8 mouse cellular contexts compared by ENCODE assay signal in the genomic region with DNA sequence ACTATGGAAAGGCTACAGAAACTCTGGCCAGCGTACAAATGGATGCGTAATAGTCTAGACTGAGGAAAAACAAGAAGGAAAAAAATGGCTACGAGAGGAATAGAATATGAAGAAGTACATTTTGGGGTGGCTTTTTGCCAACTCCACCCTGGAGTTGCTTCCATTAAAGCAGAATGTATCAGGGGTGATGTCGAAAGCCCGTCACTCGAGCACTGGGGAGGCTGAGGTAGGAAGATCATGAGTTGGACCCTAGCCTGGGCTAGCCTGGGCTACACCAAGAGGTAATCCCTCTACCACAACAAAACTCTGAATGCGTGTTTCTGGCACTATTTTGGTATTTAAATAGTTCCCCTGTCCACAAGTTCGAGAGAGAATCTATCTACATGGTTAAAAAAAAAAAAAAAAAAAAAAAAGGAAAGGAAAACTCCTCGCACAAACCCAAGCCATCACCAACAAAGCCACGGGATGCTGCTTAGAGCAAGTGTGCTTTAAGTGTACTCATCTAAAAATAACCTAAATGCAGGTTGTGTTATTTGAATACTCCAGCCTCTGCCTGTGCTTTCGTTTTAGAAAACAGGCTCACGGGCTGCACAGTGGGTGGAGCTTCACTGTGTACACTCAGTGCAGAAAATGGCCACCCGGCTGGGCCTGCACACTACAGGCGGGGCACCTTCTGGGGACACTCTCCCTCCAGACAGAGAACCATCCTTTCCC. TPM values are rescaled to one million over a fixed set of nuclear protein-coding genes. Genes with fewer than 3 reads are reported as not detected.
DNase-seq lines count a peak whose midpoint lies in the region; ATAC-seq and TF ChIP-seq lines count a peak whose summit lies in the region.

No protein-coding gene starts in this region.

- H3K9me3 ChIP-seq in midbrain, embryonic 12.5 days: no peaks in the 10 kb centered on the region
- H3K9me3 ChIP-seq in midbrain, embryonic 13.5 days: no peaks in the 10 kb centered on the region
- no peaks in the 10 kb centered on the region for H3K9me3 ChIP-seq in heart, embryonic 10.5 days
- no peaks in the 10 kb centered on the region for H3K9me3 ChIP-seq in liver, embryonic 14.5 days (ENCODE audit: control insufficient read depth, low read length)

- peak; percentile 73 for DNase-seq in adrenal gland, postnatal 10 days
- no peak for DNase-seq in heart, embryonic 10.5 days (ENCODE audit: low spot score)
- peak in 2 of 3 experiments; percentile 35 to 46 for DNase-seq in liver, embryonic 14.5 days (ENCODE audit: low read depth in 3 of 3, low spot score in 3 of 3)
- peak; percentile 33 to 47 for DNase-seq in spleen, adult 18-20 months
- no peak for DNase-seq in cerebellum, adult 18-20 months
- DNase-seq in layer of hippocampus, postnatal 14 days (ENCODE audit: low spot score in 2 of 2): no peak

- no peak overlapping the region for H3K4me2 ChIP-seq in midbrain, embryonic 12.5 days (replicated peaks)
- H3K4me2 ChIP-seq in midbrain, embryonic 13.5 days (replicated peaks): no peak overlapping the region; the same call in 1 of the 2 replicates
- peak overlapping the region; percentile 56 for H3K4me2 ChIP-seq in liver, embryonic 14.5 days (ENCODE audit: low read depth)

- 0 out of 2 replicates have a peak overlapping the region, but pooled peaks have one; percentile 16 for H3K27ac ChIP-seq in midbrain, embryonic 12.5 days (replicated peaks)
- H3K27ac ChIP-seq in midbrain, embryonic 13.5 days: no peak overlapping the region
- H3K27ac ChIP-seq in heart, embryonic 10.5 days: peak overlapping the region; percentile 84
- no peak overlapping the region for H3K27ac ChIP-seq in liver, embryonic 14.5 days

- H3K9ac ChIP-seq in midbrain, embryonic 12.5 days (replicated peaks): no peak overlapping the region; the same call in 1 of the 2 replicates
- H3K9ac ChIP-seq in midbrain, embryonic 13.5 days (replicated peaks): no peak overlapping the region
- peak overlapping the region; percentile 20; the same call in 1 of the 2 replicates for H3K9ac ChIP-seq in liver, embryonic 14.5 days (replicated peaks)

- H3K27me3 ChIP-seq in midbrain, embryonic 12.5 days: no peaks in the 10 kb centered on the region
- H3K27me3 ChIP-seq in midbrain, embryonic 13.5 days: no peaks in the 10 kb centered on the region
- no peaks in the 10 kb centered on the region for H3K27me3 ChIP-seq in heart, embryonic 10.5 days (ENCODE audit: insufficient read depth, poor library complexity, severe bottlenecking)
- no peaks in the 10 kb centered on the region for H3K27me3 ChIP-seq in liver, embryonic 14.5 days (ENCODE audit: control insufficient read depth, insufficient read depth, low read length)

- H3K4me3 ChIP-seq in midbrain, embryonic 12.5 days: no peak overlapping the region
- no peak overlapping the region for H3K4me3 ChIP-seq in midbrain, embryonic 13.5 days (replicated peaks)
- H3K4me3 ChIP-seq in heart, embryonic 10.5 days: peak overlapping the region; percentile 25; the same call in 1 of the 2 replicates
- H3K4me3 ChIP-seq in liver, embryonic 14.5 days (ENCODE audit: insufficient read depth in 1 of 2, low read depth in 2 of 2, low read length in 2 of 2): peak overlapping the region; percentile 37 to 38; a peak in 3 of 4 replicates

- ATAC-seq in midbrain, embryonic 12.5 days (ENCODE audit: low FRiP score, low read depth): 0 out of 2 replicates have a peak, but pooled peaks have one; percentile 54
- no peak for ATAC-seq in midbrain, embryonic 13.5 days
- peak; percentile 79 for ATAC-seq in liver, embryonic 14.5 days (ENCODE audit: insufficient read depth)

- no peak for TF ChIP-seq EP300 in liver, embryonic 14.5 days (IDR thresholded peaks at IDR 0.05; ENCODE audit: low read depth)

- TF ChIP-seq CTCF in liver, embryonic 14.5 days (IDR thresholded peaks at IDR 0.05; ENCODE audit: low read depth): no peak

- peaks cover 8% of the 10 kb centered on the region; the same call in 1 of the 2 replicates for H3K4me1 ChIP-seq in midbrain, embryonic 12.5 days
- peaks cover 21% of the 10 kb centered on the region for H3K4me1 ChIP-seq in midbrain, embryonic 13.5 days (replicated peaks)
- peaks cover 54% of the 10 kb centered on the region for H3K4me1 ChIP-seq in heart, embryonic 10.5 days
- peaks cover 0 to 8% of the 10 kb centered on the region in 2 experiments; a peak in 2 of 4 replicates for H3K4me1 ChIP-seq in liver, embryonic 14.5 days (replicated peaks; ENCODE audit: control insufficient read depth in 2 of 2, insufficient read depth in 2 of 2, low read length in 1 of 2)

- H3K36me3 ChIP-seq in midbrain, embryonic 12.5 days: no peaks in the 10 kb centered on the region
- H3K36me3 ChIP-seq in midbrain, embryonic 13.5 days: 0 out of 2 replicates have a peak, but pooled peaks cover 2% of the 10 kb centered on the region
- peaks cover 26% of the 10 kb centered on the region for H3K36me3 ChIP-seq in heart, embryonic 10.5 days
- no peaks in the 10 kb centered on the region for H3K36me3 ChIP-seq in liver, embryonic 14.5 days (replicated peaks; ENCODE audit: control insufficient read depth, insufficient read depth, low read depth)

- 84% methylated on average over 14 of the region's 14 CpGs for WGBS in midbrain, embryonic 12.5 days
- WGBS in midbrain, embryonic 13.5 days: 84% methylated on average over 14 of the region's 14 CpGs
- WGBS in heart, embryonic 10.5 days: 76% methylated on average over 14 of the region's 14 CpGs
- 58% methylated on average over 14 of the region's 14 CpGs for WGBS in liver, embryonic 14.5 days (ENCODE audit: insufficient replicate concordance)

RNA-seq across cellular contexts. Expression of a gene that starts 39.7 kb away (rescaled TPM):
- 17.7 and 19.4 TPM in 2 replicates for polyA plus RNA-seq in midbrain, embryonic 12.5 days (2016; fragmentation: Nextera tagmentation; extraction: Ambion mirVana)
- polyA plus RNA-seq in midbrain, embryonic 13.5 days (2015; fragmentation: Nextera tagmentation; extraction: Ambion mirVana): 38.0 and 41.1 TPM in 2 replicates
- total RNA-seq in adrenal gland, postnatal 10 days (2021): 10 to 100 TPM; 35.7 to 37.8 TPM
- polyA plus RNA-seq in heart, embryonic 10.5 days (2016; fragmentation: Nextera tagmentation; extraction: Ambion mirVana): 13.4 and 24.5 TPM in 2 replicates
- polyA plus RNA-seq in liver, embryonic 14.5 days (2012; rRNA removed): 0.65 and 0.68 TPM in 2 replicates
- 4.5 and 5.4 TPM in 2 replicates for polyA plus RNA-seq in liver, embryonic 14.5 days (2014; fragmentation: Nextera tagmentation; extraction: Ambion mirVana)
- 10 to 100 TPM; 42.4 to 45.3 TPM for total RNA-seq in layer of hippocampus, postnatal 14 days (2021)

Comparison
In these comparisons a context has a peak if more than half of its experiments do, and no peak if none do; other contexts are left out.
1. H3K27ac ChIP-seq: peak in midbrain, embryonic 12.5 days (single experiment) and heart, embryonic 10.5 days (single experiment); none in midbrain, embryonic 13.5 days (single experiment) and liver, embryonic 14.5 days (single experiment).
2. H3K4me3 ChIP-seq: peak in heart, embryonic 10.5 days (single experiment) and liver, embryonic 14.5 days (2 of 2); none in midbrain, embryonic 12.5 days (single experiment) and midbrain, embryonic 13.5 days (single experiment).
3. DNase-seq: peak in adrenal gland, postnatal 10 days (single experiment), liver, embryonic 14.5 days (2 of 3) and spleen, adult 18-20 months (2 of 2); none in heart, embryonic 10.5 days (single experiment), cerebellum, adult 18-20 months (0 of 2) and layer of hippocampus, postnatal 14 days (0 of 2).